Mouse (Mus musculus): Measurements from ENCODE around the gene Gnat2. TPM values are rescaled to one million over a fixed set of nuclear protein-coding genes. Genes with fewer than 3 reads are reported as not detected.

Gene Gnat2
- polyA plus RNA-seq, 1 experiment, result not detected

DNA sequence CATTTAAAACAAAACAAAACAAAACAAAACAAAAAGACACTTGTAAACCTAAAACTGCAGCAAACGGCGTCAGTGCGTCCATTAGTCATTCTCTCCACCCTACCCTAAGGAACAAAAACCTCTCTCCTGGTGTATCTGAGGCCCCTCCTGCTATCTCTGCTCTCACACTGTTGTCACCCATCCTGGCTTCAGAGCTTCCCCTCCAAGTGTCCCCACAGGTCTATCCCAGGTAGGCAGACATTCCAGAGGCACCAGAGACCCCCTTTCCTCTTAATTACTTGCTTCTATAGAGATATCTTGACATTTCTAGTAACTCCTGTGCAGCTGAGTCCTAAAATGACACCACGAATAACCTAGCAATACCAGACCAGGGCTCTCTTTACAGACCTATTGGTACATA lies 36.8 kb downstream of the Gnat2 start:
- TF ChIP-seq POLR2A (IDR thresholded peaks at IDR 0.05; ENCODE audit: borderline replicate concordance, control insufficient read depth, low read depth, low read length), result no peak
- no peak for TF ChIP-seq CTCF (IDR thresholded peaks at IDR 0.05; ENCODE audit: control insufficient read depth, insufficient read depth, low read length)
- Histone ChIP-seq H3K4me1 (ENCODE audit: control insufficient read depth, insufficient read depth, low read length) (peaks cover 8% of the 10 kb centered on the region), H3K27ac (ENCODE audit: control insufficient read depth, insufficient read depth, low read depth, low read length, poor library complexity) (no peak overlapping the region), H3K4me3 (replicated peaks; ENCODE audit: control insufficient read depth, low read depth, low read length) (no peak overlapping the region)
- 75% methylated on average over 4 of the region's 4 CpGs for WGBS

- Histone ChIP-seq H3K4me1 (ENCODE audit: control insufficient read depth, insufficient read depth, low read length) (peaks cover 8% of the 10 kb centered on the region), H3K4me3 (replicated peaks; ENCODE audit: control insufficient read depth, low read depth, low read length) (no peak overlapping the region), H3K27ac (ENCODE audit: control insufficient read depth, insufficient read depth, low read depth, low read length, poor library complexity) (no peak overlapping the region)
- 61% methylated on average over 4 of the region's 4 CpGs for WGBS
- TF ChIP-seq CTCF (IDR thresholded peaks at IDR 0.05; ENCODE audit: control insufficient read depth, insufficient read depth, low read length) (no peak), POLR2A (IDR thresholded peaks at IDR 0.05; ENCODE audit: borderline replicate concordance, control insufficient read depth, low read depth, low read length) (no peak)
Measured at GRCm38 (mm10) chr3:108129804-108130203, 37.2 kb downstream of the Gnat2 start.

DNA sequence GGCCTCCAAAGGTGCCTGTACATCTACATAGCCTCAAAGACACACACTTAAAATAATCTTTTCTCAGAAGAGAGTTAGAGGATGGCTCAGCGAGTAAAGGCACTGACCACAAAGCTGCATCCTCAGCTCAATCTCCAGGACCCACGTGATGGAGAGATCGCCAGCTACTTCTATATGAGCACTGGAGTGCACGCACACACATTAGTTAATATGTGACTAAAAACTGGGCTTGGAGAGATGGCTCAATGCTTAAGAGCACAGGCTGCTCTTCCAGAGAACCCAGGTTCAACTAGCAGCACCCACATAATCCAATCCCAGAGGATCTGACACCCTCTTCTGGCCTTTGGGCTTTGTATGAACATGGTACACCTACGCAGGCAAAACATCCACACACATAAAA lies 38.6 kb downstream of the Gnat2 start:
- H3K4me1 ChIP-seq (ENCODE audit: control insufficient read depth, insufficient read depth, low read length), result peaks cover 8% of the 10 kb centered on the region
- 86% methylated on average over 5 of the region's 5 CpGs for WGBS
- H3K4me3 ChIP-seq (replicated peaks; ENCODE audit: control insufficient read depth, low read depth, low read length), result no peak overlapping the region
- TF ChIP-seq POLR2A (IDR thresholded peaks at IDR 0.05; ENCODE audit: borderline replicate concordance, control insufficient read depth, low read depth, low read length), result no peak
- TF ChIP-seq CTCF (IDR thresholded peaks at IDR 0.05; ENCODE audit: control insufficient read depth, insufficient read depth, low read length), result no peak
- no peak overlapping the region for H3K27ac ChIP-seq (ENCODE audit: control insufficient read depth, insufficient read depth, low read depth, low read length, poor library complexity)

DNA sequence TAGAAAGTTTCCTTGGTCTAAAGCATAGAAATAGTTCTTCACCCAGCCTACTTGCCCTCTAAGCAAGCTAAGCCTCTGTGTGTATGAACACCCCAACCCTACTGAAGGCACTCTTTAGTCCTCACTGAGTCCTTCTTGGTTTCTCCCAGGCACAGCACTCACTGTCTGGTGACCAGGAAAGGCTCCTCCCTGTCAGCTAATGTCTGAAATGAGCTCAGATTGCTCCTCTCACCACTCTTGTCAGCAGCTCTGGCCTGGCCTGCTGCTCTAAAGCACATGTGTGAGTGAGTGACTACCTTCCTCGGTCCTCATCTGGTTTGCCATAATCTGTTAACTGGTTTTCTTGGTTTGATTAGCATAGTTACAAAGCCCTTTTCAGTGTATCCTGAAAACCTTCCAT lies 39.2 kb downstream of the Gnat2 start:
- TF ChIP-seq CTCF (IDR thresholded peaks at IDR 0.05; ENCODE audit: control insufficient read depth, insufficient read depth, low read length) (no peak), POLR2A (IDR thresholded peaks at IDR 0.05; ENCODE audit: borderline replicate concordance, control insufficient read depth, low read depth, low read length) (no peak)
- H3K27ac ChIP-seq (ENCODE audit: control insufficient read depth, insufficient read depth, low read depth, low read length, poor library complexity), result no peak overlapping the region
- peaks cover 8% of the 10 kb centered on the region for H3K4me1 ChIP-seq (ENCODE audit: control insufficient read depth, insufficient read depth, low read length)
- H3K4me3 ChIP-seq (replicated peaks; ENCODE audit: control insufficient read depth, low read depth, low read length), result no peak overlapping the region
- WGBS, result 63% methylated on average over 1 of the region's 1 CpGs

GRCm38 (mm10) chr3:108132484-108132883 lies 39.9 kb downstream of the Gnat2 start:
- TF ChIP-seq POLR2A (IDR thresholded peaks at IDR 0.05; ENCODE audit: borderline replicate concordance, control insufficient read depth, low read depth, low read length) (no peak), CTCF (IDR thresholded peaks at IDR 0.05; ENCODE audit: control insufficient read depth, insufficient read depth, low read length) (no peak)
- peaks cover 8% of the 10 kb centered on the region for H3K4me1 ChIP-seq (ENCODE audit: control insufficient read depth, insufficient read depth, low read length)

GRCm38 (mm10) chr3:108134701-108135100 lies 42.1 kb downstream of the Gnat2 start:
- no peak overlapping the region for H3K27ac ChIP-seq (ENCODE audit: control insufficient read depth, insufficient read depth, low read depth, low read length, poor library complexity)
- peaks cover 8% of the 10 kb centered on the region; the same call in 1 of the 2 replicates for H3K4me1 ChIP-seq (ENCODE audit: control insufficient read depth, insufficient read depth, low read length)
- H3K4me3 ChIP-seq (replicated peaks; ENCODE audit: control insufficient read depth, low read depth, low read length), result no peak overlapping the region
- no peak for TF ChIP-seq CTCF (IDR thresholded peaks at IDR 0.05; ENCODE audit: control insufficient read depth, insufficient read depth, low read length)
- no peak for TF ChIP-seq POLR2A (IDR thresholded peaks at IDR 0.05; ENCODE audit: borderline replicate concordance, control insufficient read depth, low read depth, low read length)
- 20% methylated on average over 11 of the region's 11 CpGs for WGBS

More at GRCm38 (mm10) chr3:108132484-108132883, 39.9 kb downstream of the Gnat2 start:
- WGBS, result 54% methylated on average over 1 of the region's 1 CpGs
- Histone ChIP-seq H3K4me3 (replicated peaks; ENCODE audit: control insufficient read depth, low read depth, low read length) (no peak overlapping the region), H3K27ac (ENCODE audit: control insufficient read depth, insufficient read depth, low read depth, low read length, poor library complexity) (peak overlapping the region; percentile 20; the same call in 1 of the 2 replicates)

GRCm38 (mm10) chr3:108139113-108139512 lies 46.5 kb downstream of the Gnat2 start:
- H3K4me3 ChIP-seq (replicated peaks; ENCODE audit: control insufficient read depth, low read depth, low read length), result no peak overlapping the region
- TF ChIP-seq CTCF (IDR thresholded peaks at IDR 0.05; ENCODE audit: control insufficient read depth, insufficient read depth, low read length) (no peak), POLR2A (IDR thresholded peaks at IDR 0.05; ENCODE audit: borderline replicate concordance, control insufficient read depth, low read depth, low read length) (no peak)
- peaks cover 1% of the 10 kb centered on the region; the same call in 1 of the 2 replicates for H3K4me1 ChIP-seq (ENCODE audit: control insufficient read depth, insufficient read depth, low read length)
- 54% methylated on average over 1 of the region's 1 CpGs for WGBS
- no peak overlapping the region for H3K27ac ChIP-seq (ENCODE audit: control insufficient read depth, insufficient read depth, low read depth, low read length, poor library complexity)

DNA sequence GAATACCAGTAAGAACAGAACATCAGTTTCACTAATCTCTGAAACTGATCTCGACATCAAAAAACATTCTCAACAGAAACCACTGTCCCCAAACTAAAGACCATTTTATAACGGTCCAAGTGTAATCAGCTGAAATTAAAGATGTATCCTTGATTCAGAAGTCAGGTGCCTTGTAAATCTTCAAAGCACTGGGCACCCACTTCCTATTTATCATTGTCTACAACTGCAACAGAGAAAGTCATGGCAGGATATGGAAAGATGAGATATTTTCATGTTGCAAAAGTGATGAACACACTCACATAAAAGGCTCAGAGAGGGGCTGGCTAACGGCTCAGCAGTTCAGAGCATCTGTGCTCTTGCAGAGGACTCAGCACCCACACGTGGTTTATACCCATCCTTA lies 48.2 kb downstream of the Gnat2 start:
- Histone ChIP-seq H3K27ac (ENCODE audit: control insufficient read depth, insufficient read depth, low read depth, low read length, poor library complexity) (no peak overlapping the region), H3K4me1 (ENCODE audit: control insufficient read depth, insufficient read depth, low read length) (peaks cover 1% of the 10 kb centered on the region; the same call in 1 of the 2 replicates), H3K4me3 (replicated peaks; ENCODE audit: control insufficient read depth, low read depth, low read length) (no peak overlapping the region)
- WGBS, result 38% methylated on average over 4 of the region's 4 CpGs
- no peak for TF ChIP-seq CTCF (IDR thresholded peaks at IDR 0.05; ENCODE audit: control insufficient read depth, insufficient read depth, low read length)
- no peak for TF ChIP-seq POLR2A (IDR thresholded peaks at IDR 0.05; ENCODE audit: borderline replicate concordance, control insufficient read depth, low read depth, low read length)
